Mouse (Mus musculus) intestine, postnatal 0 days (tissue): ENCODE data around the gene Igfals. TPM values are rescaled to one million over a fixed set of nuclear protein-coding genes. Genes with fewer than 3 reads are reported as not detected.

Source experiments
- ATAC-seq: fragments of 200-750 bp; cut with Nextera tagmentation; 2 replicates; pipeline ENCODE4 v1.8.0; 2017; ENCODE audit warnings: mild to moderate bottlenecking, moderate TSS enrichment, moderate library complexity
- H3K27ac ChIP-seq: fragments of 300-500 bp; sonication (generic); 2 replicates; pipeline ENCODE4 v1.5.1; 2014; ENCODE audit warnings: mild to moderate bottlenecking, low read depth, low read length, moderate library complexity
- H3K27me3 ChIP-seq: fragments of 300-500 bp; sonication (generic); replicated peaks from 2 replicates; pipeline ENCODE4 v1.6.1; 2014; ENCODE audit warnings: low read length, mixed read lengths; ENCODE audit not compliant: control insufficient read depth, insufficient read depth
- H3K36me3 ChIP-seq: fragments of 300-500 bp; sonication (generic); 2 replicates; pipeline ENCODE4 v1.6.1; 2014; ENCODE audit warnings: mild to moderate bottlenecking, moderate library complexity; ENCODE audit not compliant: control insufficient read depth, insufficient read depth
- H3K4me1 ChIP-seq: fragments of 300-500 bp; sonication (generic); replicated peaks from 2 replicates; pipeline ENCODE4 v1.6.1; 2014; ENCODE audit warnings: antibody characterized with exemption, low read length, mixed read lengths; ENCODE audit not compliant: control insufficient read depth, insufficient read depth
- H3K4me2 ChIP-seq: fragments of 300-500 bp; sonication (generic); replicated peaks from 2 replicates; pipeline ENCODE4 v1.6.1; 2014; ENCODE audit warnings: low read depth, mild to moderate bottlenecking, moderate library complexity
- H3K4me3 ChIP-seq: fragments of 300-500 bp; sonication (generic); 2 replicates; pipeline ENCODE4 v1.5.1; 2014; ENCODE audit warnings: low read depth, low read length
- H3K9ac ChIP-seq: fragments of 300-500 bp; sonication (generic); 2 replicates; pipeline ENCODE4 v1.6.1; 2014; ENCODE audit warnings: mild to moderate bottlenecking, low read depth, low read length
- H3K9me3 ChIP-seq: fragments of 300-500 bp; sonication (generic); 2 replicates; pipeline ENCODE4 v1.6.1; 2016; ENCODE audit warnings: mixed run types; ENCODE audit not compliant: control insufficient read depth
- CTCF ChIP-seq: sonication (generic); IDR thresholded peaks from 2 replicates; pipeline ENCODE4 v1.5.1; 2016; ENCODE audit warnings: low read depth, mild to moderate bottlenecking, control low read depth, antibody characterized with exemption, moderate library complexity
- WGBS: fragments of 180-500 bp; shearing (Covaris S2); extraction: QIAGEN DNeasy Blood & Tissue Kit; methylation state at CpG from one replicate; pipeline ENCODE4 v1.1.7; 2014; 5-methylcytosine and 5-hydroxymethylcytosine counted together
- polyA plus RNA-seq: library from polyadenylated mRNA; unstranded; fragments of >200 nt; fragmentation: Nextera tagmentation; extraction: Ambion mirVana; gene quantifications from 2 replicates; pipeline ENCODE4 v1.2.1, GENCODE M21; 2015

The Igfals gene
- polyA plus RNA-seq, 1 experiment from 2014 or later, result 17.2 TPM

GRCm38 (mm10) chr17:24850065-24850772 is 15.6 kb upstream of the Igfals start, which contains the start of gene Fahd1:
Fahd1 (minus strand) TSS chr17:24850364.
- H3K36me3 ChIP-seq, result peaks cover 24% of the 10 kb centered on the region
- WGBS, result under 1% methylated on average over 58 of the region's 58 CpGs
- peak within 1 kb of the TSS; percentile 68 for H3K9ac ChIP-seq
- peak; percentile 94 for ATAC-seq
- peak within 1 kb of the TSS; percentile 91 for H3K27ac ChIP-seq
- H3K4me2 ChIP-seq, result peak within 1 kb of the TSS; percentile 90
- no peaks in the 10 kb centered on the region for H3K27me3 ChIP-seq
- TF ChIP-seq CTCF, result peak; percentile 62
- no peaks in the 10 kb centered on the region for H3K4me1 ChIP-seq
- peak within 1 kb of the TSS; percentile 66 for H3K4me3 ChIP-seq
- no peaks in the 10 kb centered on the region for H3K9me3 ChIP-seq

- no peaks in the 10 kb centered on the region for H3K4me1 ChIP-seq
- peak overlapping the region; percentile 91 for H3K27ac ChIP-seq
- no peaks in the 10 kb centered on the region for H3K27me3 ChIP-seq
- H3K9ac ChIP-seq, result peak overlapping the region; percentile 68
- peak overlapping the region; percentile 66 for H3K4me3 ChIP-seq
- TF ChIP-seq CTCF, result no peak
- 1% methylated on average over 20 of the region's 20 CpGs for WGBS
- H3K4me2 ChIP-seq, result peak overlapping the region; percentile 90
- peaks cover 29% of the 10 kb centered on the region for H3K36me3 ChIP-seq
- no peaks in the 10 kb centered on the region for H3K9me3 ChIP-seq
- no peak for ATAC-seq
These were observed 15.0 kb upstream of the Igfals start for GRCm38 (mm10) chr17:24850773-24851127.

GRCm38 (mm10) chr17:24851381-24852125 is 14.2 kb upstream of the Igfals start:
- Histone ChIP-seq H3K4me3 (peak overlapping the region; percentile 66), H3K4me1 (no peaks in the 10 kb centered on the region), H3K9me3 (no peaks in the 10 kb centered on the region), H3K27ac (no peak overlapping the region), H3K36me3 (peaks cover 37% of the 10 kb centered on the region), H3K9ac (peak overlapping the region; percentile 23; the same call in 1 of the 2 replicates), H3K27me3 (no peaks in the 10 kb centered on the region), H3K4me2 (peak overlapping the region; percentile 90)
- no peak for ATAC-seq
- 62% methylated on average over 10 of the region's 10 CpGs for WGBS
- TF ChIP-seq CTCF, result no peak

- WGBS, result 79% methylated on average over 3 of the region's 3 CpGs
- H3K36me3 ChIP-seq, result peaks cover 75% of the 10 kb centered on the region
- no peak overlapping the region for H3K9ac ChIP-seq
- ATAC-seq, result peak; percentile 29; the same call in 1 of the 2 replicates
- no peaks in the 10 kb centered on the region for H3K9me3 ChIP-seq
- no peak overlapping the region for H3K4me2 ChIP-seq
- H3K4me3 ChIP-seq, result no peak overlapping the region
- no peaks in the 10 kb centered on the region for H3K4me1 ChIP-seq
- H3K27me3 ChIP-seq, result no peaks in the 10 kb centered on the region
- no peak for TF ChIP-seq CTCF
- peak overlapping the region; percentile 5; the same call in 1 of the 2 replicates for H3K27ac ChIP-seq
These were observed 9.8 kb upstream of the Igfals start for GRCm38 (mm10) chr17:24855838-24856464.

- peaks cover 81% of the 10 kb centered on the region for H3K36me3 ChIP-seq
- H3K9ac ChIP-seq, result no peak overlapping the region
- H3K4me2 ChIP-seq, result no peak overlapping the region
- no peaks in the 10 kb centered on the region for H3K9me3 ChIP-seq
- no peak overlapping the region for H3K4me3 ChIP-seq
- ATAC-seq, result no peak
- H3K4me1 ChIP-seq, result no peaks in the 10 kb centered on the region
- H3K27ac ChIP-seq, result no peak overlapping the region
- H3K27me3 ChIP-seq, result no peaks in the 10 kb centered on the region
- TF ChIP-seq CTCF, result no peak
- 88% methylated on average over 13 of the region's 13 CpGs for WGBS
These were observed 9.2 kb upstream of the Igfals start for GRCm38 (mm10) chr17:24856589-24856988.

- H3K4me3 ChIP-seq, result no peak overlapping the region
- no peak overlapping the region for H3K9ac ChIP-seq
- H3K27me3 ChIP-seq, result no peaks in the 10 kb centered on the region
- 75% methylated on average over 8 of the region's 8 CpGs for WGBS
- no peak overlapping the region for H3K27ac ChIP-seq
- no peak overlapping the region for H3K4me2 ChIP-seq
- no peaks in the 10 kb centered on the region for H3K4me1 ChIP-seq
- H3K9me3 ChIP-seq, result no peaks in the 10 kb centered on the region
- no peak for TF ChIP-seq CTCF
- no peak for ATAC-seq
- H3K36me3 ChIP-seq, result peaks cover 92% of the 10 kb centered on the region
These were observed 7.8 kb upstream of the Igfals start for GRCm38 (mm10) chr17:24857831-24858470.
